Mouse (Mus musculus) heart, postnatal 0 days (tissue): Measurements from ENCODE around the gene Zfp318. TPM values are rescaled to one million over a fixed set of nuclear protein-coding genes. Genes with fewer than 3 reads are reported as not detected.

Experiments used
- ATAC-seq: fragments of 200-750 bp; cut with Nextera tagmentation; 2 replicates; pipeline ENCODE4 v1.8.0; 2017; ENCODE audit warnings: low read depth, moderate number of reproducible peaks, moderate library complexity; ENCODE audit not compliant: insufficient read depth
- DNase-seq: peaks from one replicate; pipeline ENCODE4 v3.0.0-alpha.2; 2016; ENCODE audit warnings: low spot score
- H3K27ac ChIP-seq: fragments of 300-500 bp; sonication (generic); 2 replicates; pipeline ENCODE4 v1.5.1; 2014; ENCODE audit warnings: low read depth, mild to moderate bottlenecking
- H3K27me3 ChIP-seq: fragments of 300-500 bp; sonication (generic); 2 replicates; pipeline ENCODE4 v1.6.1; 2014; ENCODE audit warnings: low read length, mixed read lengths; ENCODE audit not compliant: control insufficient read depth, insufficient read depth
- H3K36me3 ChIP-seq: fragments of 300-500 bp; sonication (generic); replicated peaks from 2 replicates; pipeline ENCODE4 v1.6.1; 2014; ENCODE audit warnings: low read length, mixed read lengths; ENCODE audit not compliant: control insufficient read depth, insufficient read depth
- H3K4me1 ChIP-seq: fragments of 300-500 bp; sonication (generic); 2 replicates; pipeline ENCODE4 v1.6.1; 2014; ENCODE audit warnings: antibody characterized with exemption; ENCODE audit not compliant: control insufficient read depth, insufficient read depth
- H3K4me2 ChIP-seq: fragments of 300-500 bp; sonication (generic); 2 replicates; pipeline ENCODE4 v1.6.1; 2014; ENCODE audit warnings: low read depth, mild to moderate bottlenecking, low read length, moderate library complexity
- H3K4me3 ChIP-seq: fragments of 300-500 bp; sonication (generic); 2 replicates; pipeline ENCODE4 v1.5.1; 2014; ENCODE audit warnings: low read depth, low read length
- H3K9ac ChIP-seq: fragments of 300-500 bp; sonication (generic); replicated peaks from 2 replicates; pipeline ENCODE4 v1.6.1; 2014; ENCODE audit warnings: low read depth, low read length, mixed read lengths
- H3K9me3 ChIP-seq: fragments of 300-500 bp; sonication (generic); replicated peaks from 2 replicates; pipeline ENCODE4 v1.6.1; 2016; ENCODE audit warnings: low read length; ENCODE audit not compliant: control insufficient read depth
- CTCF ChIP-seq: IDR thresholded peaks from 2 replicates; pipeline ENCODE4 v1.5.1; 2016; ENCODE audit warnings: antibody characterized with exemption, control low read depth, low read depth
- EP300 ChIP-seq: IDR thresholded peaks from 2 replicates; pipeline ENCODE4 v1.6.1; 2016; ENCODE audit warnings: antibody characterized with exemption, low read depth
- WGBS: fragments of 180-500 bp; shearing (Covaris S2); extraction: QIAGEN DNeasy Blood & Tissue Kit; methylation state at CpG from one replicate; pipeline ENCODE4 v1.1.7; 2014; 5-methylcytosine and 5-hydroxymethylcytosine counted together
- polyA plus RNA-seq: library from polyadenylated mRNA; unstranded; fragments of >200 nt; fragmentation: Nextera tagmentation; extraction: Ambion mirVana; gene quantifications from 2 replicates; pipeline ENCODE4 v1.2.1, GENCODE M21; 2015
- total RNA-seq: library from RNA; depleted of rRNA; stranded (reverse); fragments of >200 nt; gene quantifications from 2 replicates; pipeline ENCODE4 v1.2.3, GENCODE M21; 2014; ENCODE audit warnings: low replicate concordance

The Zfp318 gene
- total and polyA plus RNA-seq, 2 experiments from 2014 or later: 4.4 to 18.1 TPM

GRCm38 (mm10) chr17:46378564-46378963 lies 5.0 kb upstream of the Zfp318 start:
- H3K4me3 ChIP-seq: no peak overlapping the region
- ATAC-seq (no peak), DNase-seq (no peak)
- H3K4me1 ChIP-seq: no peaks in the 10 kb centered on the region
- WGBS: 85% methylated on average over 3 of the region's 3 CpGs
- H3K9me3 ChIP-seq: no peaks in the 10 kb centered on the region
- no peaks in the 10 kb centered on the region for H3K27me3 ChIP-seq
- no peak overlapping the region for H3K27ac ChIP-seq
- H3K9ac ChIP-seq: no peak overlapping the region
- no peaks in the 10 kb centered on the region for H3K36me3 ChIP-seq
- H3K4me2 ChIP-seq: no peak overlapping the region
- no peak for TF ChIP-seq CTCF
- no peak for TF ChIP-seq EP300

GRCm38 (mm10) chr17:46384061-46384801 lies 700 bp downstream of the Zfp318 start:
- Histone ChIP-seq H3K27me3 (no peaks in the 10 kb centered on the region), H3K27ac (peak overlapping the region; percentile 86), H3K9me3 (no peaks in the 10 kb centered on the region), H3K36me3 (peaks cover 19% of the 10 kb centered on the region), H3K4me2 (peak overlapping the region; percentile 93), H3K9ac (peak overlapping the region; percentile 87), H3K4me3 (peak overlapping the region; percentile 90), H3K4me1 (peaks cover 8% of the 10 kb centered on the region; the same call in 1 of the 2 replicates)
- DNase-seq (peak; percentile 11), ATAC-seq (no peak)
- under 1% methylated on average over 61 of the region's 70 CpGs for WGBS
- TF ChIP-seq CTCF (no peak), EP300 (no peak)

- Histone ChIP-seq H3K4me1 (peaks cover 8% of the 10 kb centered on the region; the same call in 1 of the 2 replicates), H3K9ac (no peak overlapping the region), H3K27me3 (no peaks in the 10 kb centered on the region), H3K27ac (no peak overlapping the region), H3K9me3 (no peaks in the 10 kb centered on the region), H3K4me2 (no peak overlapping the region), H3K36me3 (peaks cover 34% of the 10 kb centered on the region), H3K4me3 (no peak overlapping the region)
- TF ChIP-seq EP300: no peak
- no peak for TF ChIP-seq CTCF
- ATAC-seq (no peak), DNase-seq (no peak)
- 28% methylated on average over 3 of the region's 3 CpGs for WGBS
These were observed 4.7 kb downstream of the Zfp318 start for GRCm38 (mm10) chr17:46388200-46388599.

- TF ChIP-seq EP300 (no peak), CTCF (peak; percentile 80)
- Histone ChIP-seq H3K4me2 (no peak overlapping the region), H3K4me1 (no peaks in the 10 kb centered on the region), H3K27ac (no peak overlapping the region), H3K9me3 (no peaks in the 10 kb centered on the region), H3K4me3 (no peak overlapping the region), H3K36me3 (peaks cover 51% of the 10 kb centered on the region), H3K27me3 (no peaks in the 10 kb centered on the region), H3K9ac (no peak overlapping the region)
- DNase-seq (peak; percentile 37), ATAC-seq (peak; percentile 64; the same call in 1 of the 2 replicates)
- 55% methylated on average over 2 of the region's 2 CpGs for WGBS
These were observed 9.5 kb downstream of the Zfp318 start for GRCm38 (mm10) chr17:46393012-46393411.

GRCm38 (mm10) chr17:46394631-46395030 lies 11.1 kb downstream of the Zfp318 start:
- Histone ChIP-seq H3K9me3 (no peaks in the 10 kb centered on the region), H3K4me2 (no peak overlapping the region), H3K9ac (no peak overlapping the region), H3K27me3 (no peaks in the 10 kb centered on the region), H3K27ac (no peak overlapping the region), H3K36me3 (peaks cover 50% of the 10 kb centered on the region), H3K4me3 (no peak overlapping the region), H3K4me1 (no peaks in the 10 kb centered on the region)
- DNase-seq (no peak), ATAC-seq (no peak)
- TF ChIP-seq CTCF (no peak), EP300 (no peak)
- WGBS: 70% methylated on average over 1 of the region's 1 CpGs
